Mouse (Mus musculus) embryonic facial prominence, embryonic 13.5 days (tissue): ENCODE measurements around the gene Rwdd2b. TPM values are rescaled to one million over a fixed set of nuclear protein-coding genes. Genes with fewer than 3 reads are reported as not detected.

ENCODE experiments used
- ATAC-seq: fragments of 200-750 bp; cut with Nextera tagmentation; 2 replicates; pipeline ENCODE4 v1.8.0; 2017; ENCODE audit warnings: low read depth; ENCODE audit not compliant: insufficient number of reproducible peaks, insufficient read depth, low FRiP score, low TSS enrichment
- H3K27ac ChIP-seq: fragments of 300-500 bp; sonication (generic); 2 replicates; pipeline ENCODE4 v1.5.1; 2015; ENCODE audit warnings: moderate library complexity, mild to moderate bottlenecking, inconsistent platforms
- H3K27me3 ChIP-seq: fragments of 300-500 bp; sonication (generic); 2 replicates; pipeline ENCODE4 v1.6.1; 2015; ENCODE audit warnings: mild to moderate bottlenecking, inconsistent platforms
- H3K36me3 ChIP-seq: fragments of 300-500 bp; sonication (generic); 2 replicates; pipeline ENCODE4 v1.6.1; 2015; ENCODE audit warnings: mild to moderate bottlenecking, inconsistent platforms
- H3K4me1 ChIP-seq: fragments of 300-500 bp; sonication (generic); 2 replicates; pipeline ENCODE4 v1.6.1; 2015; ENCODE audit warnings: inconsistent platforms
- H3K4me2 ChIP-seq: fragments of 300-500 bp; sonication (generic); 2 replicates; pipeline ENCODE4 v1.6.1; 2015; ENCODE audit warnings: moderate library complexity, mild to moderate bottlenecking, inconsistent platforms
- H3K4me3 ChIP-seq: fragments of 300-500 bp; sonication (generic); 2 replicates; pipeline ENCODE4 v1.5.1; 2015; ENCODE audit warnings: mild to moderate bottlenecking, inconsistent platforms
- H3K9ac ChIP-seq: fragments of 300-500 bp; sonication (generic); 2 replicates; pipeline ENCODE4 v1.6.1; 2015; ENCODE audit warnings: mild to moderate bottlenecking, inconsistent platforms
- H3K9me3 ChIP-seq: fragments of 300-500 bp; sonication (generic); 2 replicates; pipeline ENCODE4 v1.6.1; 2016; ENCODE audit warnings: inconsistent platforms
- WGBS: fragments of 180-500 bp; shearing (Covaris S2); methylation state at CpG from one replicate; pipeline ENCODE4 v1.1.7; 2015; ENCODE audit warnings: mixed read lengths; 5-methylcytosine and 5-hydroxymethylcytosine counted together
- polyA plus RNA-seq: library from polyadenylated mRNA; unstranded; fragments of >200 nt; fragmentation: Nextera tagmentation; extraction: Ambion mirVana; gene quantifications from 2 replicates; pipeline ENCODE4 v1.2.1, GENCODE M21; 2015

The Rwdd2b gene
- polyA plus RNA-seq, 1 experiment from 2014 or later = 13.6 TPM

DNA sequence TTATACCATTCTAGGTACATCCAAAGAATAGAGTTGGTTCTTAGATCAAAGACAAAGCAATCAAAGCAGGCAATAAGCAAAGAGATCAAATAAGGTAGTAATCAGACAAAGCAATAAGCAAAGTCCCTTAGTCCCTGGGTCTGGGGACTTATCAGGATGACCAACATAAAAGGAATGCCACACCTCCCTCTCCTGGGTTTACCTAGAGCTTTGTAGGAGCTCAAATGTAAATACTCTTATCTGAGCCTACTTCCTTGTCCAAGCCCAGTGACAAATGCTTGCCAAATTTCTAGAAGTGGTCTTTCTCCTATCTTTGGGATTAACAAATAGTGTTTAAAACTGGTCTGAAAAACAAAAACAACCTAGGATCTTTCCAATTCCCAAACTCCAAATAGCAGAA, 2.9 kb upstream of the Rwdd2b start:
- Histone ChIP-seq H3K4me2 (no peak overlapping the region), H3K4me1 (peaks cover 17% of the 10 kb centered on the region), H3K27ac (no peak overlapping the region), H3K27me3 (no peaks in the 10 kb centered on the region), H3K9me3 (no peaks in the 10 kb centered on the region), H3K36me3 (no peaks in the 10 kb centered on the region), H3K4me3 (no peak overlapping the region), H3K9ac (no peak overlapping the region)
- no peak for ATAC-seq

DNA sequence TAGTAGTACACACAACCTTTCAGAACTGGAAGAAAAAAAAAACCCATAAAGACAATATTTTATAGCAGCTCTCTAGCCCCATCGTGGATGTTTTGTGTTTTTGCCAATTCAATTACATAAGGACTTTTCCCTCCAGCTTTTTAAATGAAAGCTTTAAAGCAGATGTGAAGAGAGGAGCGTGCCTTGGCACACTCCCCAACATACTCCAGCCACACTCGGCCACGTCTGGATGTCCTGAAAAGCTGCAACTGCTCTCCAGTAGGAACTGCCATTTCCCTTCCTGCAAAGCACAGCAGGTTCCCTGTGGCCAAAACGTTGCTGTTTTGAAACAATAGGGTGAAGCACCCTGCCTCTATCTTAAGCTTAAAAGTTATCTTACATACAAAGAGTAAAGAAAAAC, 1.9 kb upstream of the Rwdd2b start:
- H3K36me3 ChIP-seq = no peaks in the 10 kb centered on the region
- H3K4me3 ChIP-seq = no peak overlapping the region
- ATAC-seq = no peak
- no peak overlapping the region for H3K9ac ChIP-seq
- H3K4me1 ChIP-seq = peaks cover 17% of the 10 kb centered on the region
- WGBS = 46% methylated on average over 5 of the region's 5 CpGs
- H3K9me3 ChIP-seq = no peaks in the 10 kb centered on the region
- no peaks in the 10 kb centered on the region for H3K27me3 ChIP-seq
- no peak overlapping the region for H3K27ac ChIP-seq
- no peak overlapping the region for H3K4me2 ChIP-seq

DNA sequence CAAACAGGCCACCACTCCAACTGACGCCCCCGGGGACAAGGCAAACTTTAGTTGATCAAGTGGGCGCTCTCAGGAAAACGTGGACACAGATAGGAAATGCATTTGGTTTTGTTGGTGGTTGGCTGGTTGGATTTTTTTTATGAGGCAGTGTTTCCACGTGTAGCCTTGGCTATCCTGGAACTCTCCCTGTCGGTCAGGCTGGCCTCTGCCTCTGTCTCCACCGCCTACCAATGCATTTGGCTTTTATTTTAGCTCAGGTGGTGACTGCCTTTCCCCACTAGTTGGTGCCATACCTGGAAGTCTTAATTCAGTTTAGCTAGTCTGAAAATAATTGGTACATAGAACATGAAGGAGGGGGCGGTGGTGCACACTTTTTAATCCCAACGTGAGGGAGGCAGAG, 716 bp upstream of the Rwdd2b start:
- 23% methylated on average over 9 of the region's 9 CpGs for WGBS
- H3K27ac ChIP-seq = no peak overlapping the region
- no peaks in the 10 kb centered on the region for H3K27me3 ChIP-seq
- H3K9ac ChIP-seq = peak overlapping the region; percentile 89
- no peak for ATAC-seq
- H3K36me3 ChIP-seq = no peaks in the 10 kb centered on the region; the same call in 1 of the 2 replicates
- H3K4me2 ChIP-seq = peak overlapping the region; percentile 87
- H3K4me1 ChIP-seq = peaks cover 17% of the 10 kb centered on the region
- H3K9me3 ChIP-seq = no peaks in the 10 kb centered on the region
- peak overlapping the region; percentile 71 for H3K4me3 ChIP-seq

DNA sequence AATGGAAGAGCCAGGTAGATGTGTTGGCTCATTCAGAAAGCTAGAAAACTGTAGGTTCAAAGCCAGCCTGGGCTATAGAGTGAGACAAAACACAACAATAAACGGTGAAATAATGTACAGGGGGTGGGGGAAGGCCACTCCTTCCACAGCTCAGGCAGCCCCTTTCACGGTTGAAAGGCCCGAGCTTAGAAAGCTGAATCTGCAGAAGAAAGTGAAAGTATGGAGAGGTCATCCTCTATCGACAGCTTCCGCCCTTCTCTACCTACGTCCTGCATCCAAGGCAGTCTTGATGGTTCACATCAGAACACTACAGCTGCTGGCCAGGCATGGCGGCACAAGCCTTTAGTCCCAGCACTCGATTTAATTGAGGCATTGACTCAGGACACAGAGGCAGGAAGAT, 1.7 kb downstream of the Rwdd2b start:
- Histone ChIP-seq H3K27ac (no peak overlapping the region), H3K36me3 (no peaks in the 10 kb centered on the region; the same call in 1 of the 2 replicates), H3K27me3 (no peaks in the 10 kb centered on the region), H3K4me2 (no peak overlapping the region), H3K9me3 (no peaks in the 10 kb centered on the region), H3K9ac (no peak overlapping the region), H3K4me1 (peaks cover 17% of the 10 kb centered on the region), H3K4me3 (no peak overlapping the region)
- no peak for ATAC-seq
- WGBS = 93% methylated on average over 8 of the region's 8 CpGs

DNA sequence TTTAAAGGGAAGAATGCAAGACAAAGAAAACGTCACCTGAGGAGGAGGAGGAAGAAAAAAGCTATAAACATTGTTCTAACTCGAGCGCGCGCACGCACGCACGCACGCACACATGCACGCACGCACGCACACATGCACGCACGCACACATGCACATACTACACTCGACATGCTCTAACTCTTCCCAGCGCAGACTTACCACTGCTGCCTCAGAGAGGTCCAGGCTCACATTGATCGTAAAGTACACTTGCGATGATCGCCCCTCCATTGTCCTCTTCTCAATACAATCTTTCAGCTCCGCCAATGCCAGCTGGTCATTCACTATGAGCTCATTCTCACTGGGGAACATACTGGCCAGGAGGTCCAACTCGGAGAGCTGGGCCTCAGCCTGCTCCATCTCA, 3.3 kb downstream of the Rwdd2b start:
- H3K27ac ChIP-seq = no peak overlapping the region
- no peak overlapping the region for H3K4me2 ChIP-seq
- 93% methylated on average over 21 of the region's 21 CpGs for WGBS
- no peak overlapping the region for H3K4me3 ChIP-seq
- no peaks in the 10 kb centered on the region; the same call in 1 of the 2 replicates for H3K36me3 ChIP-seq
- no peak overlapping the region for H3K9ac ChIP-seq
- ATAC-seq = no peak
- no peaks in the 10 kb centered on the region for H3K9me3 ChIP-seq
- H3K4me1 ChIP-seq = peaks cover 17% of the 10 kb centered on the region
- H3K27me3 ChIP-seq = no peaks in the 10 kb centered on the region

DNA sequence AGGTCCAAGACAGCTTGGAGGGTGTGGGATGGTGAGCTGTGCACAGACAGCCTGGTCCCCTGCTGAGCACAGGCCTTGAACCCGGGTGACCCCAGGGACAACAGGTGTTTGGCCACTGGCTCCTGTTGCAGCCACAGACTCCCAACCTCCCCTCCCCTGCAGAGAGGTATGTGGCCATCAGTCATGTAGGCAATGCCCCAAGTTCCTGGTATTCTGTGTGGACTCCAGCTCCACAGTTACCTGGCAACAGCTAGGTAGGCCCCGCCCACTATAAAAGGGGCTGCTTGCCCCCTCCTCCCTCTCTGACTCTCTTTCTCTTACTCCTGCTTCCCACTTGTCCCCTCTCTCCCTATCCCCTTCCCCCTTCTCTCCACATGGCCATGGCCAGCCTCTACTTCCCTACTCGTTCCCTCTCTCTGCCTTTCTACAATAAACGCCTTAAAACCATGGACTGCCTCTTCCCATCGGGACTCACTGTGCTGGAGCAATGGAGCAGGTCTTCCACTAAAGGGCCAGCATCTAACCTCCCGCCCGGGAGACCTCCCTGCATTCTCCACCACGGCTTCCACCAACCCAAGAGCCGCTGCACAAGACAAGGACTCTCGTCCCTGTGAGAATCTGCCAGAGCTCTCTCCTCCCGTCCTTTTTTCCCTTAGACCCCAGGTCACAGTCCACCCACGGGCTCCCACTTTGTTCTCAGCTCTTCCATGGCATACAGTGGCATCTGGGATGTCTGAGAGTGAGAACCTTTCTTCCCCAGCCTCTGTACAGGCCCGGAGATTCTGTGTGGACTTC, 4.8 kb downstream of the Rwdd2b start:
- H3K4me3 ChIP-seq = no peak overlapping the region
- H3K27ac ChIP-seq = no peak overlapping the region
- no peak overlapping the region for H3K9ac ChIP-seq
- 82% methylated on average over 13 of the region's 13 CpGs for WGBS
- no peaks in the 10 kb centered on the region for H3K9me3 ChIP-seq
- no peaks in the 10 kb centered on the region for H3K27me3 ChIP-seq
- no peak overlapping the region for H3K4me2 ChIP-seq
- no peaks in the 10 kb centered on the region; the same call in 1 of the 2 replicates for H3K36me3 ChIP-seq
- H3K4me1 ChIP-seq = peaks cover 10% of the 10 kb centered on the region
- no peak for ATAC-seq

DNA sequence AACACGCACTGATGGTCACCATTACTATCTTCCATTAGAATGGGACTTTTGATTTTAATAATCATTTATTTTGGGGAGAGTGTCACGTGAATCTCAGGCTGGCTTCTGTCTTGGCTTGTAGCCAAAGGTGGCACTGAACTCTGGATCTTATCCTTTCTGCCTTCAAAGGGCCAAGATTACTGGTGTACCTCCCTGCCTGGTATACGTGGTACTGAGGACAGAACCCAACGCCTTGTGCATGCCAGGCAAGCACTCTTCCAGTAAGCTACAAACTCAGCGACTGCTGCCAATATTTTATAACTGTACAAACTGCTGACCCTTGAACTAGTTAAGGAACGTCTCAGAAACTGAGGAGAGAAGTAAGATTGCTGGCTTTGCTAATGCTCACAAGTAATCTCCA, 5.4 kb downstream of the Rwdd2b start:
- Histone ChIP-seq H3K4me3 (no peak overlapping the region), H3K4me1 (peaks cover 10% of the 10 kb centered on the region), H3K36me3 (no peaks in the 10 kb centered on the region; the same call in 1 of the 2 replicates), H3K27ac (no peak overlapping the region), H3K9ac (no peak overlapping the region), H3K4me2 (no peak overlapping the region), H3K9me3 (no peaks in the 10 kb centered on the region), H3K27me3 (no peaks in the 10 kb centered on the region)
- ATAC-seq = no peak
- WGBS = 78% methylated on average over 6 of the region's 6 CpGs

DNA sequence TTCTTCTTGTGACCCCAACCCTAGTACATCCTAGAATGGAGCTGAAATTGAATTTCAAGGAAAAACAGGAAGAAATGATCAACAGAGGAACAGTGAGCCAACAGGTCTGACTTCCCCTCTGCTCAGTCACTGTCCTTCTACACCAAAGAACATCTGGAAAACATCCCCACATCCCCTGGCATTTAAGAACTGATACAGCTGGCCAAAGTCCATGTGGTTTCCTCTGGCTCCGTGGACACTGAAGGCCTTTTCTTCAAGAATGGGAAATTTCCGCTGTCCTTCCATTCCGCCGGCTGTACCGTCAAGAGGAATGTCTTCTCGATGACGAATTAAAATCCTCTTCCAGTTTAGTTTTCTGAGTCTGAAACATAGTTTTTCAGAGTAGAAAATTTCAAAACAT, 6.1 kb downstream of the Rwdd2b start:
- WGBS = 94% methylated on average over 7 of the region's 7 CpGs
- Histone ChIP-seq H3K27me3 (no peaks in the 10 kb centered on the region), H3K36me3 (no peaks in the 10 kb centered on the region; the same call in 1 of the 2 replicates), H3K27ac (no peak overlapping the region), H3K4me1 (peaks cover 5% of the 10 kb centered on the region), H3K4me3 (no peak overlapping the region), H3K9ac (no peak overlapping the region), H3K4me2 (no peak overlapping the region), H3K9me3 (no peaks in the 10 kb centered on the region)
- no peak for ATAC-seq

DNA sequence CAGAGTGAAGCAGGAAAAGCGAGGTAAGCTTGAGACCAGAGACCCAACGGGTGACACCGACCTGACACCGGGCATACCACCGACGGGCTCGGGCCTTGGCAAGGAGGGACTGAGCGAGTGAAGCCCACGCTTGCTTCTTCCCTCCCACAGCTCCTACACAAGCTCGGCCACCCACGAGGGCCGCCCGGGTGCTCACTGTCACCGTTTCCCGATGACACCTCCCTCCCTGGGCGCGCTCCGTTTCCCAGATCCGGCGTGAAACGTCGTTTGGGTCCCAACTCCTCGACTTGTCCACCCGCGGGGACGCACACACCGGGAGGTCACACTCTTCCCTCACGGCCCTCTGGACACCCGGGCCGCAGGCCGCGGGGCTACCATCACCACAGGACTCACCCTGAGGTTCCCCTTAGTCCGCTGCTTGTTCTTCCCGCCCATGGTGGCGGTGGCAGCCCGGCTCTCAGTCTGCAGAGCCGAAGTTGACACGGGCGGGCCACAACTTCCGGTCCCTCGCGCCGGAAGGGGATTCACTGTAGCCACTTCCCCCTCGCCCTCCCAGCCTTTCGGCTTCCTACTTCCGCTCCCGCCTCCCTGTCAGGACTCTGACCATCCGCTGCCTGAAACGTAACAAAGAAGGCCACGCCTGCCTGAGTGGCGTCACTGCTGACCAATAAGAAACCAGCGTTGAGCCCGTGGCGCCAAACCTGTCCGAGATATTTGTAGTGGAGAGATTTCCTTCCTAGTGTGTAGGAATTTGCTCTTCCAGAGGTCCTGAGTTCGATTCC, 8.1 kb downstream of the Rwdd2b start, which contains the start of gene Ltn1:
Gene Ltn1 (minus strand): TSS at position 580 of the 782 bp plus-strand sequence.
- Histone ChIP-seq H3K9me3 (no peaks in the 10 kb centered on the region), H3K4me1 (peaks cover 5% of the 10 kb centered on the region), H3K4me3 (peak within 1 kb of the TSS; percentile 83), H3K4me2 (peak within 1 kb of the TSS; percentile 77), H3K9ac (peak within 1 kb of the TSS; percentile 90), H3K36me3 (no peaks in the 10 kb centered on the region; the same call in 1 of the 2 replicates), H3K27me3 (no peaks in the 10 kb centered on the region), H3K27ac (no peak within 1 kb of the TSS)
- peak; percentile 98 for ATAC-seq
- under 1% methylated on average over 56 of the region's 56 CpGs for WGBS

DNA sequence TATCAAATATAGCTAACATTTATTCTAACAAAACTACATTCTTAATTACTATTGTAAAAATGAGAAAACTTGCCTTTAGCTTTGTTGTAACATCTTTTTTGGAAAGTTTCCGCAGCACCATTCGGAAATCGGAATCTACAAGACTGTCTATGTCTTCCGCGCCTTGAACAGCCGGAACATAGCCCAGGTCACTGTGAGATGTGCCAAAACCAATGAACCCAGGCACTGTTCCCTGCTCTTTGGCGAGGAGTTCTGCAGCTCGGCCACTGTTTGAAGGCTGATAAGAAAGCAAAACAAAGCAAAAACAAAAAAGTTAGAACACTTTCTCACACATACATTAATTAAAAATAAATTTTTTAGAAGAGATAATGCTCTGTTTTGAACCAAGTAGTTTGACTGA, 12.9 kb downstream of the Rwdd2b start:
- Histone ChIP-seq H3K9me3 (no peaks in the 10 kb centered on the region), H3K36me3 (peaks cover 41% of the 10 kb centered on the region), H3K27me3 (no peaks in the 10 kb centered on the region), H3K4me1 (peaks cover 5% of the 10 kb centered on the region), H3K27ac (no peak overlapping the region), H3K4me3 (no peak overlapping the region), H3K9ac (no peak overlapping the region), H3K4me2 (no peak overlapping the region)
- 96% methylated on average over 8 of the region's 8 CpGs for WGBS
- ATAC-seq = no peak

DNA sequence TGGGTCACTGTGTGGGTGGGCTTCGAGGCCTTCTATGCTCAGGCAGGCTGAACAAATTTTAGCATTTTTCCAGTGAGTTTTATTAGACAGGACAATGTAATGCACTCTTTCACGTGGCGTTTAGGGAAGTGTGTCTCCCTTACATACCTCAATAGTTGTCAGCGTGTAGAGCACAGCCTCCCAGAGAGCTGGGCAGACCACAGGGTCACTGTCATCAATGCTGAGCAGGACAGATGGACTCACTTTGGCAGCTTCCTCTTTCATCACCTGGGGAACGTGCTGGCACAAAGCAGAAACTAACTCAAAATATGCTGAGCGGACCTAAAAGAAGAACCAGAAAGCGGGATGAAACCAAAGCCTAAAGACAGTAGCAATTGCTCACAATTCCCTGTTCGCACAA, 19.7 kb downstream of the Rwdd2b start:
- 96% methylated on average over 8 of the region's 8 CpGs for WGBS

DNA sequence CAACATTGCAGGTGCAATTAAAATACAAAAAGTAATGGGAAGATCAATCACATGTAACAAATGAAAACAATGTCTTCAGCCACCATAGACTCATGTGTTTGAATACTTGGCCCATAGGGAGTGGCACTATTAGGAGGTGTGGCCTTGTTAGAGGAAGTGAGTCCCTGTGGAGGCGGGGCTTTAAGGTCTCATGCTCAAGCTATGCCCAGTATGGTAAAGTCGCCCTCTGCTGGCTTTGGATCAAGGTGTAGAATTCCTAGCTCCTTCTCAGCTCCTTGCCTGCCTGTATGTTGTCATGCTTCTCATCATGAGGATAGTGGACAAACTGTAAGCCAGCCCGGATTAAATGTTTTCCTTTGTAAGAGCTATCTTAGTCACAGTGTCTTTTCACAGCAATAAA, 35.4 kb downstream of the Rwdd2b start:
- H3K9ac ChIP-seq = no peak overlapping the region
- no peaks in the 10 kb centered on the region for H3K4me1 ChIP-seq
- H3K27ac ChIP-seq = no peak overlapping the region
- no peak overlapping the region for H3K4me2 ChIP-seq
- H3K27me3 ChIP-seq = no peaks in the 10 kb centered on the region
- H3K36me3 ChIP-seq = peaks cover 82% of the 10 kb centered on the region
- 85% methylated on average over 3 of the region's 3 CpGs for WGBS
- no peak for ATAC-seq
- H3K9me3 ChIP-seq = no peaks in the 10 kb centered on the region
- H3K4me3 ChIP-seq = no peak overlapping the region

More for the DNA sequence above, 19.7 kb downstream of the Rwdd2b start:
- no peak for ATAC-seq
- H3K9ac ChIP-seq = no peak overlapping the region
- H3K27ac ChIP-seq = no peak overlapping the region
- H3K9me3 ChIP-seq = 0 out of 2 replicates have a peak, but pooled peaks cover 7% of the 10 kb centered on the region
- H3K4me2 ChIP-seq = no peak overlapping the region
- H3K4me1 ChIP-seq = no peaks in the 10 kb centered on the region
- no peak overlapping the region for H3K4me3 ChIP-seq
- peaks cover 94% of the 10 kb centered on the region for H3K36me3 ChIP-seq
- H3K27me3 ChIP-seq = no peaks in the 10 kb centered on the region
